Mouse (Mus musculus) stomach, embryonic 14.5 days (tissue): ENCODE data around the gene Pdik1l. TPM values are rescaled to one million over a fixed set of nuclear protein-coding genes. Genes with fewer than 3 reads are reported as not detected.

ENCODE experiments used
- ATAC-seq: fragments of 200-750 bp; cut with Nextera tagmentation; 2 replicates; pipeline ENCODE4 v1.8.0; 2017; ENCODE audit warnings: low read depth, moderate TSS enrichment; ENCODE audit not compliant: insufficient number of reproducible peaks, insufficient read depth, low FRiP score
- H3K27ac ChIP-seq: fragments of 300-500 bp; sonication (generic); 2 replicates; pipeline ENCODE4 v1.5.1; 2014; ENCODE audit warnings: mild to moderate bottlenecking, low read length, moderate library complexity, mixed read lengths
- H3K27me3 ChIP-seq: fragments of 300-500 bp; sonication (generic); 2 replicates; pipeline ENCODE4 v1.6.1; 2014; ENCODE audit warnings: low read length, control low read depth, mixed read lengths; ENCODE audit not compliant: control insufficient read depth, insufficient read depth
- H3K36me3 ChIP-seq: fragments of 300-500 bp; sonication (generic); 2 replicates; pipeline ENCODE4 v1.6.1; 2014; ENCODE audit warnings: mild to moderate bottlenecking, control low read depth, low read length, moderate library complexity, mixed read lengths; ENCODE audit not compliant: control insufficient read depth, insufficient read depth
- H3K4me1 ChIP-seq: fragments of 300-500 bp; sonication (generic); 2 replicates; pipeline ENCODE4 v1.6.1; 2014; ENCODE audit warnings: low read length, control low read depth, mixed read lengths; ENCODE audit not compliant: control insufficient read depth, insufficient read depth
- H3K4me2 ChIP-seq: fragments of 300-500 bp; sonication (generic); replicated peaks from 2 replicates; pipeline ENCODE4 v1.6.1; 2014; ENCODE audit warnings: low read depth, low read length, control low read depth
- H3K4me3 ChIP-seq: fragments of 300-500 bp; sonication (generic); 2 replicates; pipeline ENCODE4 v1.5.1; 2014; ENCODE audit warnings: low read depth, low read length, control low read depth
- H3K9ac ChIP-seq: fragments of 300-500 bp; sonication (generic); replicated peaks from 2 replicates; pipeline ENCODE4 v1.6.1; 2014; ENCODE audit warnings: low read depth, mild to moderate bottlenecking, control low read depth, low read length, moderate library complexity, mixed read lengths
- H3K9me3 ChIP-seq: fragments of 300-500 bp; sonication (generic); 2 replicates; pipeline ENCODE4 v1.6.1; 2016; ENCODE audit warnings: low read depth, low read length, control low read depth; ENCODE audit not compliant: control insufficient read depth
- WGBS: fragments of 180-500 bp; shearing (Covaris S2); extraction: QIAGEN DNeasy Blood & Tissue Kit; methylation state at CpG from one replicate; pipeline ENCODE4 v1.1.7; 2014; 5-methylcytosine and 5-hydroxymethylcytosine counted together
- polyA plus RNA-seq: library from polyadenylated mRNA; unstranded; fragments of >200 nt; fragmentation: Nextera tagmentation; extraction: Ambion mirVana; gene quantifications from 2 replicates; pipeline ENCODE4 v1.2.1, GENCODE M21; 2014

Gene Pdik1l
- polyA plus RNA-seq, 1 experiment from 2014 or later: 19.0 TPM

DNA sequence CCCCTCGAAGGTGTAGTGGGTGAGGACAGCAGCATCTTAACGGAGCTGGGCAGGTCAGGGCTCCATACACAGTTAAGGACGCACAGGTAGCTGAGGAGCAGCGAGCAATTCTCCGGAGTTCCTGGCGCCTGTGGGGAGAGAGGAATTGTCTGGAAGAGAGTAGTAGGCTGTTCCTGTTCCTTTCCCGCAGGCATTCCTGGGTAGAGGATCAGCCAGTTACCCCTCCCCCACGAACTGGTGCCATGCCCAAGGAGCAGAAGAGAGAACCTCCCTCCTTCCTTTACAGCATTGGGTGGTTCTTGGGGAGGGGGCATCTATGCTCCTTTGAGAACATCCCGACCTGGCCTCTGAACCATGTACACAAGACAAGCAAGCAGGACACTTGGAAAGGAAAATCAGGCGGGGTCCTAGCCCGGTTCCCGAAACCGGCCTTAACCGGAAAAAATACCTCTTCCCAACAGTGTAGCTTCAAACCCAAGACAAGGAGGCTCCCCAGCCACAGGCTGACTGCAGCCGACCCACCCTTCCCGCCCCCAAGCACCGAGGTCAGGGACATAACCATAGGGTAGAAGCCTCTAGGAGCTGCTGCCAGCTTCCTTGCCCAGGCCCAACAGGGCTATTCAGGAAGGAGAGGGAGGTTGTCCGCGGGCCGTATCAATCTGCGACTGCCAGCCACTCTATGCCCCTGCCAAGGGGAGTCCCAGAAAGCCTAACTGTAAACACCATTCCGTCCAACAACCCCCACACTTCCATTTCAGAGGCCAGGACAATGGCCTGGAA lies 35.4 kb downstream of the Pdik1l start:
- ATAC-seq: no peak
- Histone ChIP-seq H3K27me3 (peaks cover 25% of the 10 kb centered on the region), H3K9ac (peak overlapping the region; percentile 52), H3K9me3 (no peaks in the 10 kb centered on the region), H3K36me3 (no peaks in the 10 kb centered on the region), H3K4me2 (peak overlapping the region; percentile 98), H3K27ac (no peak overlapping the region), H3K4me3 (peak overlapping the region; percentile 45), H3K4me1 (peaks cover 35% of the 10 kb centered on the region)
- whole genome bisulfite sequencing: 15% methylated on average over 22 of the region's 22 CpGs

DNA sequence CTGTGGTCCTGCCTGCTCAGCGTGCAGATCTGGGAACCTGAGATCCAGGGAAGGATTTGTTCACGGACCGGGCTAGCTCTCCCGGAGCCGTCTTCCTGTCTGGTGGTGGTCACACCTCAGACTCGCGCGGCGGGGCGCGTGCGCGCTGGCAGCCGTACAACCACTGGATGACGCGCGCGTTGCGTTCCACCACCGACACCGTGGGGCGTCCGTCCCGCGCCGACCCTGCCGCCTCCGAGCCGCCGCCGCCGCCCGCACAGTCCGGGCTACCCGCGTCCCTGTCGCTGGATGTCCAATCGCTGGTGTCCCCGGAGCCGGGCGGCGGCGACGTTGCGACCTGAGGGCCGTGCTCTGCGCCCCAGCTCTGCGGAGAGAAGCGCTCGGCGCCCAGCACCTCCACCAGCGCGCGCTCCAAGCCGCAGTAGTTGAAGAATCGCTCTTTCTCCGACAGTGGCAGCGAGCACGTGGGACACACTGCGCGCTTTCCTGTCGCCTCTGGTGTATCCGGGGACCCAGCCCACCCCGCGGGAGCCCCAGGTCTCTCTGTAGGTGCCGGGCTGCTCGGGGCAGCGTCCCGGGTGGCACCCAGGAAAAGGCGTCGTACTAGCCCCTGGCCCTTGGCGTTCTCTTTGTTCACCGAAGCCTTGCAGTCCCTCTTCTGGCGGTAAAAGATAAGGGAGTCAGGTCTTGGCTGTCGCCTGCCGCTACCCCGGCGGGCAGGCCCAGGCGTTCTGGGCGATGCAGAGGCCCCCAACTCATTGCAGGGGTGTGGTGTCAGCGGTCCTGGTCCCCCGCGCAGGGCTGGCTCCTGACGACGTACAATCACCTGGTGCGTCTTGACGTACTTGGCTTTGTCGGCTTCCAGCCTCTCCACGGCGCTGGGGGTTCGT lies 36.2 kb downstream of the Pdik1l start:
- H3K4me1 ChIP-seq: peaks cover 32% of the 10 kb centered on the region
- WGBS: under 1% methylated on average over 91 of the region's 91 CpGs
- H3K9ac ChIP-seq: peak overlapping the region; percentile 52
- H3K27me3 ChIP-seq: peaks cover 25% of the 10 kb centered on the region
- no peaks in the 10 kb centered on the region for H3K9me3 ChIP-seq
- H3K27ac ChIP-seq: no peak overlapping the region
- H3K4me2 ChIP-seq: peak overlapping the region; percentile 98
- peak overlapping the region; percentile 45 for H3K4me3 ChIP-seq
- H3K36me3 ChIP-seq: no peaks in the 10 kb centered on the region
- ATAC-seq: no peak

DNA sequence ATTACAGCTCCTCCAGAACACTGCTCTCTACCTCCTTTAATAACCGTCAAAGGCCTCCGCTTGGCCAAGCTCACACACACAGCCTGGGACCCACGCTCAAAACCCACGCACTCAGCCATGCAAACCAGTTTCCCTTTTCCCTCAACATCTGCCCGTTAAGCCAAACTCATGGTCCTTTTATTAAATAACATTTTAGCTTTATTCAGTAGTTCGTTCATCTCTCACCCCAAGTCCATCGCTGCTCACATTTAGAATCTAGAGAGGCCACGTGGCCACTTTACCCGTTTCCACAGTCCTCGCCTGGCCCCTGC lies 36.8 kb downstream of the Pdik1l start:
- H3K4me2 ChIP-seq: peak overlapping the region; percentile 98
- peaks cover 29% of the 10 kb centered on the region for H3K4me1 ChIP-seq
- peak overlapping the region; percentile 45 for H3K4me3 ChIP-seq
- H3K27me3 ChIP-seq: peaks cover 25% of the 10 kb centered on the region
- peak overlapping the region; percentile 52; the same call in 1 of the 2 replicates for H3K9ac ChIP-seq
- WGBS: 23% methylated on average over 10 of the region's 10 CpGs
- H3K27ac ChIP-seq: no peak overlapping the region
- no peaks in the 10 kb centered on the region for H3K36me3 ChIP-seq
- no peaks in the 10 kb centered on the region for H3K9me3 ChIP-seq
- no peak for ATAC-seq

DNA sequence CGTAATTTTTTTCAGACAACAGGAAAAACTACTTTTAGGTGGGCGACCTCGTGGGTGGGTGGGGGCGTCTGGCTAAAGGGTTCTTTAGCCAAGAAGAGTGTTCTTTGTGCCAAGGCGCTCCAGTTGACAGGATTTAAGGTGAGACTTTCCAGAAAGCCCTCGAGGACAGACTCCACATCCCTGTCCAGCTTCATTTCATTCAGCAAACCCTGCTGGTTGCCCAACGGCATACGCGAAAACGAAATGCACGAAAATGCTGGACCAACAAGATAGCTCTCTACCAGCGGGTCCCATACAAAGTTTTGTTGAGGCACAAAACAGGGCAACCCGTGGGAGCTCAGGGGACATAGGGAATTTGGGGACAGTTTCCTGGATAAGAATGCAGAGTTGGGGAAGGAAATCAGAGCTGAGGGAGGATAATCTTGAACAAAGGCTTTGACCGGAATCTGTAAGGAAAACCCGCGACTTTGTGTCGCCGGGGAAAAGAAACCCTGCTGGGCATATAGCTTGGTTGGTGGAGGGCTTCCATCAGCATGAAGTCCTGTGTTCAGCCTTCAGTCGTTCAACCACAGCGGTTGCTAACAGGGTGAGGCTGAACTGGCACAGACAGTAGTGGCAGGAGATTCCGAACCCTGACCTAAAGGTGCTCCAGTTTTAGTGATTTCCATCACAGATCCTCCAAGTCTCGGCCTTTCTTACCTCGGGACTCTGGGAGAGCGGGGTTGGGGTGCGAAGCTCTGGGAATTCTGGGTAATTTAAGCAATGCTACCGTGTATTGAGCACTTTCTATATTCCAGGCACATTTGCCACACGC lies 37.4 kb downstream of the Pdik1l start:
- H3K9ac ChIP-seq: no peak overlapping the region
- H3K4me3 ChIP-seq: peak overlapping the region; percentile 45
- no peak for ATAC-seq
- no peak overlapping the region for H3K27ac ChIP-seq
- no peaks in the 10 kb centered on the region for H3K9me3 ChIP-seq
- WGBS: 22% methylated on average over 27 of the region's 27 CpGs
- H3K4me1 ChIP-seq: peaks cover 30% of the 10 kb centered on the region
- H3K4me2 ChIP-seq: peak overlapping the region; percentile 98
- H3K36me3 ChIP-seq: no peaks in the 10 kb centered on the region
- peaks cover 25% of the 10 kb centered on the region for H3K27me3 ChIP-seq

DNA sequence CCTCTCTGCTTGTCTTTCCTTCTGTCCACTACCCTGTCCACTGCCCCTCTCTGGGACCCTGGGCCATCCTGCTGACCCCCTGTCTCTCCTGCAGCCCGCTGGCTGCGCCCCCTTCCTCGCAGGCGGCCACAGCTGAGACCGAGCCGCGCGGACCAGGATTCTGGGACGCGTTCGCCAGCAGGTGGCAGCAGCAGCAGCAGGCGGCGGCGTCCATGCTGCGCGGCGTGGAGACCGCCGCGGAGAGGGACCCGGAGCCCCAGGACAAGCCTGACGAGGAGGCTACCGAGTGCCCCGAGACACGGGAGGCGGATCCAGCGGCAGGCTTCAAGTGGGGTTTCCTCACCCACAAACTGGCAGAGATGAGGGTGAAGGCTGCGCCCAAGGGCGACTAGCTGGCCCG lies 38.0 kb downstream of the Pdik1l start:
- Histone ChIP-seq H3K27me3 (peaks cover 25% of the 10 kb centered on the region), H3K9me3 (no peaks in the 10 kb centered on the region), H3K4me1 (peaks cover 34% of the 10 kb centered on the region), H3K9ac (no peak overlapping the region), H3K4me2 (peak overlapping the region; percentile 98), H3K36me3 (no peaks in the 10 kb centered on the region), H3K4me3 (peak overlapping the region; percentile 26), H3K27ac (no peak overlapping the region)
- 1% methylated on average over 30 of the region's 30 CpGs for WGBS
- ATAC-seq: peak; percentile 73; the same call in 1 of the 2 replicates

DNA sequence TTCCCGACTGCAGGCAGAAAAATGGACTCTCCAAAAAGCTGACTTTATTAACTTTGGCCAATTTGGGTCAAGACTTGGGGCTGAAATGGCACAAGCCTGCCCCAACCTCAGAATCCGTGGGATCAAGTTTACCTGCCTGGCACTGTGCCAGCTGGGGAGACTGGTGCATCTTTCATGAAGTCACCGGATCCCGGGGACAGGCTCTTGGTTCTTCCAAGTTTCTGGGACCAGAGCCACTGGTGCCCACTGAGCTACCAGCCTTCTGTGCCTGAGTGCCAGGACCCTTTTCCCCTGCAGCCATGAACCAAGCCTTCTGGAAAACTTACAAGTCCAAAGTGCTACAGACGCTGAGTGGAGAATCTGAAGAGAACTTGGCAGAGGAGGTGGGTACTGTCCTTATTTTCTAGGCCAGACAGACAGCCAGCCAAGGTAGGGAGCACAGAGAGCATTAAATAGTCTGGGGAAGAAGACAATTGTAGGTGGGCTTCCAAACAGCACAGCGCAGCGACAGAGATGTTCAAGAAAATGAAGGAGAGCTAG lies 40.9 kb downstream of the Pdik1l start, which contains the start of gene Gm30191:
Gene Gm30191 (plus strand): TSS at position 217 of the 540 bp plus-strand sequence.
- Histone ChIP-seq H3K36me3 (no peaks in the 10 kb centered on the region), H3K4me2 (peak within 1 kb of the TSS; percentile 87), H3K9me3 (no peaks in the 10 kb centered on the region), H3K27ac (no peak within 1 kb of the TSS), H3K9ac (peak within 1 kb of the TSS; percentile 77; the same call in 1 of the 2 replicates), H3K27me3 (peaks cover 17% of the 10 kb centered on the region), H3K4me3 (peak within 1 kb of the TSS; percentile 53; the same call in 1 of the 2 replicates), H3K4me1 (peaks cover 23% of the 10 kb centered on the region)
- ATAC-seq: no peak
- WGBS: 78% methylated on average over 7 of the region's 7 CpGs

DNA sequence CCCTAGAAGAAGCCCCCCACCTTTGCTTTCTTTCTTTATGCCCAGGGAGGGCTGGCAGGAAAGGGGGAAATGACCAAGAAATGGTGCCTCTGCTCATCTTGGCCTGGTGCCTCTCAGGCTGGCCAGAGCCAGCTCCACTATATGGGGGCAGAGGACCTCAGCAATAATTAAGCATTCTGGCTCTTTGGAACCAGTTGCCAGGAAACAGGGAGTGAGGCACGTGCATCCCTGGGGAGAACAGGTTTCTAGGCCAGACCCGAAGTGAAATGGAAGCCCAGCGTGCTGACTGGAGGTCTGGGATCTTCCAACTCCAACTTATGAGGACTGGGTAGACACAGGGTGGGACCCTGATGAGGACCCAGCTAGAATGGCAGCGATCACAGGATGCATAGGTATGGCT lies 41.4 kb downstream of the Pdik1l start:
- Histone ChIP-seq H3K9ac (no peak overlapping the region), H3K27me3 (peaks cover 14% of the 10 kb centered on the region; the same call in 1 of the 2 replicates), H3K4me3 (no peak overlapping the region), H3K36me3 (no peaks in the 10 kb centered on the region), H3K9me3 (no peaks in the 10 kb centered on the region), H3K27ac (no peak overlapping the region), H3K4me1 (peaks cover 20% of the 10 kb centered on the region), H3K4me2 (no peak overlapping the region)
- no peak for ATAC-seq
- 59% methylated on average over 4 of the region's 4 CpGs for WGBS
